Mouse (Mus musculus): ENCODE measurements around the gene Lrrc30.

The Lrrc30 gene

GRCm38 (mm10) chr17:67632676-67633339 is at the start of gene Lrrc30:
TSS of gene Lrrc30 (minus strand) at chr17:67632723.
- peak; percentile 91 for DNase-seq

DNA sequence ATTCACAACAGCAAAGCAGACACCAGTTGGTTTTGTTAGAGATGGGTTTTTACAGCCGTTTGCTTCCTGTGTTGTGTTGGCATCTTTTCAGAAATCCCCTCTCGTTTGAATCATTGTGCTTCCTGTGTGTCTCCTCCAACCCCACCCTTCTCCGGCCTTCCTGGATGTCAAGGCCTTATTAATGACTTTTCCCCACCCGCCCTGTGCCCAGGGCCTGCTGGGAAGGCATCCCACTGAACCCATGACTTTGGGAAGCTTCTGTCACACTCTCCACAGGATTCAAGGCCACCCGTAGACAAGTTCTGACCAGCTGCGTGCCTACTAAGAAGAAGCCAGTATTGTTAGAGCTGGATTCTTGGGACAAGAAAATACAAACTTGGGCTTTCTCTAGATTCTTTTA is 48.6 kb upstream of the Lrrc30 start:
- no peak for DNase-seq

GRCm38 (mm10) chr17:67678576-67678975 is 46.1 kb upstream of the Lrrc30 start:
- DNase-seq, result no peak

- DNase-seq, result no peak
These were observed 35.5 kb upstream of the Lrrc30 start for GRCm38 (mm10) chr17:67667981-67668380.

- DNase-seq, result no peak
These were observed 34.5 kb upstream of the Lrrc30 start for GRCm38 (mm10) chr17:67666981-67667380.

- no peak for DNase-seq
These were observed 31.8 kb upstream of the Lrrc30 start for GRCm38 (mm10) chr17:67664299-67664698.

GRCm38 (mm10) chr17:67651506-67651905 is 19.0 kb upstream of the Lrrc30 start:
- peak; percentile 89 for DNase-seq

DNA sequence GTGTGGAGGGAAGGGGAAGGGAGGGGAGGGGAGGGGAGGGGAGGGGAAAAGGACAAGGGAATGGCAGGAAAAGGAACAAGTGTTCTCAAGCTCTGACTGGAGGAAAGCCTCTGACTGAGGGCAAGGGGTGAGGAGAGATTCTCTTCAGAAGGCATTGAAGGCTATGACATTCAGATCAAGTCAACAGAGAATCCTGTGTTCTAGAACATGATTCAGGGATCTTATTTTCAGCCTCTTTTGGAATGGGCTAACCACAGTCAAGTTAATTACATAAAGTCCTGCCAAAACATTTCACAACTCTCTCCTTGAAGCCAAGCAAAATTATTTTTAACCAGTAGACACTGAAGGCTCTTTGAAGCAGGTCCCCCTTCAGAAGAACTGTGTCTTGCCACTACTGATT is 9.1 kb upstream of the Lrrc30 start:
- peak; percentile 88 for DNase-seq

GRCm38 (mm10) chr17:67638119-67638810 is 5.7 kb upstream of the Lrrc30 start:
- DNase-seq, result peak; percentile 94

- peak; percentile 59 for DNase-seq
These were observed 4.4 kb upstream of the Lrrc30 start for GRCm38 (mm10) chr17:67636951-67637350.

GRCm38 (mm10) chr17:67636304-67636703 is 3.8 kb upstream of the Lrrc30 start:
- DNase-seq, result peak; percentile 46

DNA sequence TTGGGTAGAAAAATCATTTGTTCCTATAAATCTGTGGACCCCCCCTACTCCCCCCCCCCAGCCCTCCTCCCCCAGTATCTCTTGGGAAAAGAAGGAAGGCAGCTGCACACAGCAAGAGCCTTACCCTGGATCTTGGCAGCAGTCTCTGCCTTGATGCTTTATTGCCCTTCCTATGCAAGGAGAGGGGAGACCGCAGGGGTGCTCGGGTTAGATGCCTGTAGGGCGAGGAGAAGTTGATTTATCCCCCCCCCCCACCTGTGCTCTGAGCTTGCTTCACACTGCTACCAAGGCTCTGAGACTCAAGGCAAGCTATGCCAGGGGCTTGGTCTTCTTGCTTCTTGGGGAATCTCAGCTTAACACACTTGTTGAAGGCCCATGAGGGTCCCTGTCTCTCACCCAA is 2.8 kb downstream of the Lrrc30 start:
- peak; percentile 84 for DNase-seq

GRCm38 (mm10) chr17:67629211-67629657 is 3.3 kb downstream of the Lrrc30 start:
- peak; percentile 98 for DNase-seq

GRCm38 (mm10) chr17:67628475-67628874 is 4.0 kb downstream of the Lrrc30 start:
- peak; percentile 84 for DNase-seq

DNA sequence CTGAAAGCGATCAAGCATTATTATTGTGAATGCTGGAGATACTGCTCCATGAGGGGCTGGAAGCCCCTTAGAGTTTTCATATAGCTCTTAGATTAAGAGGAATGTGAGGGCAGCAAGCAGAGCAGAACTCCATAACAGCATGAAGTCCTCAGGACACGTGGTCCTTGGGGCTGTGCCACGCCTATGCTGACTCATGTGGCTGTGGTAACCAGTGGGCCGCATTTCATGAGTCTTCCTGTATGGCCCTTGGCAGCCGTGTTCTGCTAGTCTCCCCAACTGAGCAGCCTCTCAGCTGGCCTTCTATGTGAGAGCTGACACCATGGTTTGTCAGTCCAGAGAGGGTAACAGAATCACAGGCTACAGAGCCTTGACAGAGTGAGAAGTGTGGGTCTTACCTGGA is 7.1 kb downstream of the Lrrc30 start:
- peak; percentile 98 for DNase-seq

DNA sequence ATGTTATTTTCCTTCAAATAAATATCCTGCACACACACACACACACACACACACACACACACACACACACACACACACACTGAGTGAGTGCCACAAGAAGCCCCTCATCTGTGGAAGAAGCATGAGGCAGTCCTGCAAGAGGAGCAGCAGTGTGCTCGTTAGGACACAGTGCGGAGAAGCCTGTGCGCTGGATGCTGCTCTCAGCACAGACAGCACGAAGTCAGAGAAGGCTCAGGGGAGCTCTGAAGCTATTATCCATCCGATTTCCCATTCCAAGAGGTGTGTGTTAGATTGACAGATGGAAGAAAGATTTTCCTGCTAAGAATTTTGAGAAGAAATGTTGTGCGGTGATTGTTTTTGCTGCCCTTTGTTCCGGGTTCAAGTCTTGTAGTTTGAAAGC is 13.5 kb downstream of the Lrrc30 start:
- DNase-seq, result peak; percentile 6

- DNase-seq, result peak; percentile 28
These were observed 18.1 kb downstream of the Lrrc30 start for GRCm38 (mm10) chr17:67614381-67614780.

DNA sequence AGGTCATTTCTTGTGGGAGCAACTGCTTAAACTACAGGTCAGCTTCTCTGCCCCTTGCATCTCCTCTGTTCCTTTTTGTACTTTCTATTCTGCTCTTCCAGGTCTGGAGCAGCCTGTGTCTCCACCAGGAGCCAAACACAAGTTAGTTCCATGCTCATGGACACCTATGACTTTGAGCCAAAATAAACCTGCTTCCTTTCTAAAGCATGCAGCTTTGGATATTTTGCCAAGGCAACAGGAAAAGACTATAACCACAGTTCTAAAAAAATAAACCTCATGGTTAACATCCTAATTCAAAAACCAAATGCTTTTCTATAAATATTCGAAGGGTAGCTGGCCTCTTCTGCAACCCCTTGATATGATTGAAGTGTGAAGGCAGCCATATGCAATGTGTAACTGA is 19.9 kb downstream of the Lrrc30 start:
- DNase-seq, result peak; percentile 64

- DNase-seq, result peak; percentile 73
These were observed 20.4 kb downstream of the Lrrc30 start for GRCm38 (mm10) chr17:67612151-67612550.

DNA sequence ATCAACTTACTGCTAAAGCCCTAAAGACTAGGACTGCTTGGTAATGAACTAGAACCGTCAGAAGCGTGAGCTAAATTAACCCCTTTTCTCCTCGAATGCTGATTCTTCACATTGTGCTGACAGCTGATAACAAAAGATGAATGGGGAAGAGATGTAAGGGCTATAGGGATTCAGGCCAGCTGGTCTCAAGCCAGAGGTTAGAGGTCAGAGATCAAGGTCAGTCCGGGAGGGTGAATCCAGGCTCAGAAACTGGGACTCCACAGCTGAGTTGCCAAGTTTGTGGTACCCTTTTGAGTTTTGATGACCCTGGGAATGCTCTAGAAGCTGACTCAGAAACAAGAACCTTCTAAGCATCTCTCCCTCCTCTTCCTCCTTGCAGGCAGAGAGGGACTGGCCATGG is 28.1 kb downstream of the Lrrc30 start:
- peak; percentile 68 for DNase-seq

DNA sequence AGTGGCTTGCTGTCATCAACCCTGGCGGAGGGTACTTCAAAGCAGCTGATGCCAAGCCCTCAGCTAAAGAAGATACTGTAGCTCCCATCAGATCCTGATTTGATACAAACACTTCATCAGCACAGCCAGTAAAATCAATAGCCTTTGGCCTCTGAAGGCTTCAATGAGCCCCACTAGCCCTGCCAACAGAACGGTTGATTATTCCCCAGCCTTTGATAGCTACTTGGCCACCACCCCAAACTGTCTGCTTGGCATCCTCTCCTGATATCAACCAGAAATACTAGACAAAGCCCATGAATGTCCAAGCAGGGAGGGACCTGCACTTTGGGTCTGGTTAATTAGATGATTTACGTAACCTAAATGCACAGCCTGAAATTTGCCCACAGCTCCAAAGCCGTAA is 30.0 kb downstream of the Lrrc30 start:
- DNase-seq, result peak; percentile 95

DNA sequence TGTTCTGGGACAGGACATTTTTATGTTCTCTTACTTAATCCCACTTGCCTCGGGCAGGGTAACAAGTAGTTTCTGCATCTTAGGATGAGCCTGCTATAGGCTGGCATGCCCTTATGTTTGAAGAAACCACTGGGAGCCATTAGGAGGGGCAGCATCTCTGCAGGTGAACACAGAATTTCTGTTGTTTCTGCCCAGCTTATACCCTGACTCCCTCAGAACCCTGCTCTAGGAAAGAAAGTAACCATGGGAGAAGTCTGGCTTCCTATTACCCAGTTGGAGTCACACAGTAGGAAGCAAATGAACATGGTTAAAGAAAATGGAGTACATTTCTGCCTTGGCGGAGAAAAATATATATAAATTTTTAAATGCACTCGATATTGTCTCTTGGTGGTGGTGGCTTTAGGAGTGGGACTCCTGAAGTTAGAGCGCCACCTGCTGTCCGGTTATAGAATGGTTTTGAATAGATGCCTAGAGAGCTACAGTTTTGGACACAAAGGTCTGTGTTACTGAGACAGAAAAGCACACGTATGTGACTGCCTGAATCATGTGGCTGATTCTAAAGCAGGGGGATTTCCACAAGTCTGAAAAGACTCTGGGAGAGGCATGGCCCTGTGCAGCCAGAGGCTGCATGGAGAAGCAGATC is 47.5 kb downstream of the Lrrc30 start:
- DNase-seq, result peak; percentile 91

GRCm38 (mm10) chr17:67584533-67584932 is 48.0 kb downstream of the Lrrc30 start:
- peak; percentile 81 for DNase-seq

DNA sequence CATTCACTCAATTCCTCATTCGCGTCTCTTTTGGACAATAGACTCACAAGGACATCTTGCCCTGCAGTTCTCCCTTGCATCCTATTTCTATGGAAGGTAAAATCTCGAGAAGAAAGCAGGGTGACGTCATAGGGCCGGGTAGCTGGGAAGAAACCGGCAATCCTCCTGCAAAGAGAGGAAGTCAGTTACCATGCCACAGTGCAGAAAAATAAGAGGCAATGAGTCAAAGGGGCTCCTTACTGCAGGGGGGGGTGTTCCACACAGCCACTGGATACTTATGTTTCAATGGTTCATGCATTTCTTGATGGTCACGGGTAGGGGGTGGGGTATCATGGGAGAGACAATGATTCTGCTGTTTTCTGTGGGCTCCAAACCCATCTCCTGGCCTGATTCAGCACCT is 49.1 kb downstream of the Lrrc30 start:
- peak; percentile 55 for DNase-seq

All from heart, adult 11 months (tissue).